Mouse (Mus musculus) heart, embryonic 12.5 days (tissue): ENCODE data around the gene Ctps2. TPM values are rescaled to one million over a fixed set of nuclear protein-coding genes. Genes with fewer than 3 reads are reported as not detected.
"Not testable (repeated sequence)": the region's sequence is repeated elsewhere in the genome, so short reads cannot be mapped to it uniquely, and the experiment has no call there.

Experiments used
- ATAC-seq: fragments of 200-750 bp; cut with Nextera tagmentation; 2 replicates; pipeline ENCODE4 v1.8.0; 2017; ENCODE audit warnings: moderate TSS enrichment, moderate library complexity; ENCODE audit not compliant: insufficient number of reproducible peaks, low FRiP score
- H3K27ac ChIP-seq: fragments of 300-500 bp; sonication (generic); 2 replicates; pipeline ENCODE4 v1.5.1; 2016; ENCODE audit warnings: mild to moderate bottlenecking, moderate library complexity; ENCODE audit not compliant: poor library complexity, severe bottlenecking
- H3K27me3 ChIP-seq: fragments of 300-500 bp; sonication (generic); replicated peaks from 2 replicates; pipeline ENCODE4 v1.6.1; 2016; ENCODE audit warnings: mild to moderate bottlenecking, moderate library complexity
- H3K36me3 ChIP-seq: fragments of 300-500 bp; sonication (generic); 2 replicates; pipeline ENCODE4 v1.6.1; 2016; ENCODE audit warnings: mild to moderate bottlenecking, moderate library complexity
- H3K4me1 ChIP-seq: fragments of 300-500 bp; sonication (generic); replicated peaks from 2 replicates; pipeline ENCODE4 v1.6.1; 2016; ENCODE audit warnings: mild to moderate bottlenecking
- H3K4me2 ChIP-seq: fragments of 300-500 bp; sonication (generic); 2 replicates; pipeline ENCODE4 v1.6.1; 2016; ENCODE audit warnings: mild to moderate bottlenecking, moderate library complexity
- H3K4me3 ChIP-seq: fragments of 300-500 bp; sonication (generic); 2 replicates; pipeline ENCODE4 v1.5.1; 2016; ENCODE audit warnings: mild to moderate bottlenecking
- H3K9ac ChIP-seq: fragments of 300-500 bp; sonication (generic); 2 replicates; pipeline ENCODE4 v1.6.1; 2016; ENCODE audit warnings: mild to moderate bottlenecking, moderate library complexity
- H3K9me3 ChIP-seq: fragments of 300-500 bp; sonication (generic); replicated peaks from 2 replicates; pipeline ENCODE4 v1.6.1; 2016; ENCODE audit warnings: mild to moderate bottlenecking, moderate library complexity
- WGBS: fragments of 180-500 bp; shearing (Covaris S2); methylation state at CpG from one replicate; pipeline ENCODE4 v1.1.7; 2016; 5-methylcytosine and 5-hydroxymethylcytosine counted together
- polyA plus RNA-seq: library from polyadenylated mRNA; unstranded; fragments of >200 nt; fragmentation: Nextera tagmentation; extraction: Ambion mirVana; gene quantifications from 2 replicates; pipeline ENCODE4 v1.2.1, GENCODE M21; 2016

Ctps2 gene
- 59.7 and 60.3 TPM in 2 replicates for polyA plus RNA-seq

DNA sequence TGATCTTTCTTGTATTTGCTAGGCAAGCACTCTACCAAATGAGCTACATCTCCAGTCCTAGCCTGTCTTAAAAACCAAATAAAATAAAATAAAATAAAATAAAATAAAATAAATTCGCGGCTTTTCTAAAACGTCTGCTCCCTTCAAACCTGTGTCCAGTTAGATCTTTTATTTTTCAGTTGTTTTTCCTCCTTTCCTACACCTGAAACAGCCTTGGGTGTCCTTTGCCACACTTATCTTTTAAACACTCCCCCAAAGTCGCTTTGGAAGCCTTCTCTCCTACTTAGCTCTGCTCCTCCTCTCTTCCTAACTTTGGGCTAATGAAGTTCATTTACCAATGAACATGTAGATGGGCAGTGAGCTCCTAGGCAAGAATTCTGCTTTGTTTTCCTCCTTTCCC lies at the start of gene Ctps2:
TSS of gene Ctps2 (plus strand) at position 301 of the 400 bp plus-strand sequence.
- 0 out of 2 replicates have a peak, but pooled peaks cover 2% of the 10 kb centered on the region for H3K36me3 ChIP-seq

DNA sequence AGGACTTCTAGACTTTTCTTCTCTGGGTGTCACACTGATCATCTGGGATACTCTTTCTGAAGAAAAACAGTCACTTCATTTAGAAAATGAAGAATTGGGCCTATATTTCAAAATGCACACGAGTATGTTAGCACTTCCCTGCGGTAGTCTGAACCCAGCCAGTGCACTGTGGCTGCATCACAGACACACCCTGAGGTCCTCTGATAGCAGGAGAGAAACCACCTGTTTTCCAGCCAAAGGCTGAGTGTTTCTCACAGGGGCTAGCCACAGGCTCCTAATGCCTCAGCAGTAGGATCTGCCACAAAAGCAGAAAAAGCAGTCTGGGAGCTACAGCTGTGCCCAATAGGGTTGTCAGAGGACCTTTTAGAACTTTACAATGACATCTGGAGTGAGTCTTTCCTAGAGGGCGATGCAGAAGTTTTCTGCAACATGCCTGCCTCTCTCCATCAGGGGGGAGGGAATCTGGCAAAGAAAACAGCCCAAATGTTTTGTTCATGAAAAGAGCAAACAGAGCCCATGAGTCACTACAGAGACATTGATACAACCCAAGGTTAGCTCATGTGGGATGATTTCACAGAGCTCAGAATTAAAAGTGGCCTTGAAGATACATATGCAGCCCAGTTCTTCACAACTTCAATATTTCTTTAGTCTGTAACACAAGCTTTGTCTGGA lies 32.6 kb upstream of the Ctps2 start:
- H3K4me2 ChIP-seq = no peak overlapping the region
- no peak overlapping the region for H3K9ac ChIP-seq
- no peaks in the 10 kb centered on the region for H3K4me1 ChIP-seq
- no peak overlapping the region for H3K4me3 ChIP-seq
- H3K9me3 ChIP-seq = no peaks in the 10 kb centered on the region
- H3K36me3 ChIP-seq = peaks cover 35% of the 10 kb centered on the region
- no peaks in the 10 kb centered on the region for H3K27me3 ChIP-seq
- H3K27ac ChIP-seq = no peak overlapping the region
- 74% methylated on average over 3 of the region's 3 CpGs for WGBS
- ATAC-seq = no peak

More for the DNA sequence above, at the start of gene Ctps2:
- H3K4me1 ChIP-seq = no peaks in the 10 kb centered on the region
- H3K4me2 ChIP-seq = peak within 1 kb of the TSS; percentile 72
- no peaks in the 10 kb centered on the region for H3K9me3 ChIP-seq
- H3K9ac ChIP-seq = peak within 1 kb of the TSS; percentile 78
- ATAC-seq = no peak
- H3K27ac ChIP-seq = peak within 1 kb of the TSS; percentile 71
- 24% methylated on average over 4 of the region's 4 CpGs for WGBS
- H3K27me3 ChIP-seq = no peaks in the 10 kb centered on the region
- peak within 1 kb of the TSS; percentile 71 for H3K4me3 ChIP-seq

DNA sequence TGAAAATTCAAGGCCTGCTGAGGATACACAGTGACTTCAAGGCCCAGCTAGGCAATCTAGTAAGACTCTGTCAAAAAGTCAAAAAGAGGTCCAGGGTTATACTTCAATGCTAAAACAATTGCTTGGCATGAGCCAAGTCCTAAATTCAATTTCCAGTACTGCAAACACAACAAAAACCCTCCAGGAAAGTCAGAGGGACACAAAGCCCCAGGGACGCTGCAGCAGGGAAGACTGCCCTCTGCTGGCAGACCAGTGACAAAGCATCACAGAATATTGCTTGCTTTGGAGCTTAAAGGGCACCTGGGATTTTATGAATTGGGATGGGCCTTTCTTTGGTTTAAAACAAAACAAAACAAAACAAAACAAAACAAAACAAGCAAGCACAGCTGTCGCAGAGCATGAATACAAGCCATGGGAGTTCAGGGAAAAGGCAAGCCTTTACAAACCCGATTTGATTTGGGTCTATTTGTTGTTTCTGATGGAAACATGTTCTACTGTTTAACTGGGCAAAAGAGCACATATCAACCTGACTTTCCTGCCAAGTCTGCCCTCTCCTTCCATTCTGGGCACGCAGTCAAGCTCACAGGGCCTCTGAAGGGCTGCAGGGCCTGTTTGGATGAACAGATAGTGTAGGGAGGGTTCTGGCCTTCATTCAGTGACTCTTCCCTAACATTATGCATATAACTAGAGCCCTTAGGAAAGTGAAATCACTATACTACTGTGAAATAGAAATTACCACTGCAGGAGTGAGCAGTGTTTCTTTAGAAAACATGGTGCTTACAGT lies 29.1 kb upstream of the Ctps2 start:
- no peak overlapping the region for H3K4me3 ChIP-seq
- no peaks in the 10 kb centered on the region for H3K9me3 ChIP-seq
- no peak overlapping the region for H3K9ac ChIP-seq
- no peak overlapping the region for H3K27ac ChIP-seq
- H3K27me3 ChIP-seq = no peaks in the 10 kb centered on the region
- H3K4me1 ChIP-seq = no peaks in the 10 kb centered on the region
- 40% methylated on average over 4 of the region's 4 CpGs for WGBS
- ATAC-seq = no peak
- H3K36me3 ChIP-seq = peaks cover 33% of the 10 kb centered on the region
- no peak overlapping the region for H3K4me2 ChIP-seq

DNA sequence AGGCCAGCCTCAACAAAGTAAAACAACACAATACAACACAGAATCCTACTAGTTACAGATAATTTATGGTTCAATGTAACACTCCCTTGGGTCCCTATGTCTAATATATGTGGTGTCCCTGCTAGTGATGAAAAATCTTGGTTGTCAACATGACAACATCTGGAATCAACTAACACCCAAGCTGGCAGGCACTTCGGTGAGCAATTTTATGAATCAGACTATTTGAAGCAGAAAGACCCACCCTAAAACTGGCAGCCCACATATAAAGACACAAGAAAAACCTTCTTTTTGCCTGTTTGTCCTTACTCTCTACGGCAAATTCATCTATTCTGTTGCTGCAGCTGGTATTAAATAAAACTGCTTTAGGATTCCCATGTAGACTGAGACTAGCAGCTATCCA lies 27.3 kb upstream of the Ctps2 start:
- ATAC-seq = no peak
- Histone ChIP-seq H3K27ac (no peak overlapping the region), H3K27me3 (no peaks in the 10 kb centered on the region), H3K9me3 (no peaks in the 10 kb centered on the region), H3K9ac (no peak overlapping the region), H3K4me3 (no peak overlapping the region), H3K4me1 (no peaks in the 10 kb centered on the region), H3K4me2 (no peak overlapping the region), H3K36me3 (peaks cover 38% of the 10 kb centered on the region)
- WGBS = 85% methylated on average over 2 of the region's 2 CpGs

DNA sequence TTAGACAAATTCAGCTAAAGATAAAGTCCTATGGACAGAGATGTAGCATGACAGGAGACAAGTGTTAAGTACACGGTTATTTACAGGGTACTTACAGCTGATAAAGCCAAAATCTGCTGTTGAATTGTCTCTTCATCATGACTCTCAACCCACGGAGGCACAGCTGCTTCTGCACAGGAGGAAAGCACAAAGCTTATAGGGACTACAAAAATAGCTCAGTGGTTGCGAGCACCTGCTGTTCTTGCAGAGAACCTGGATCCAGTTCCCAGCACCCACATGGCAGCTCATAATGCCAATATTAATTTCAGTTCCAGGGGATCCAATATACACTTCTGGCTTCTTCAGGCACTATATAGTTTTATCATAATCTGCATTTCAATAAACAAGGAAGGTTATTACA lies 22.8 kb upstream of the Ctps2 start:
- Histone ChIP-seq H3K4me3 (no peak overlapping the region), H3K36me3 (peaks cover 39% of the 10 kb centered on the region), H3K4me1 (no peaks in the 10 kb centered on the region), H3K4me2 (no peak overlapping the region), H3K9ac (no peak overlapping the region), H3K9me3 (no peaks in the 10 kb centered on the region), H3K27me3 (no peaks in the 10 kb centered on the region), H3K27ac (no peak overlapping the region)
- ATAC-seq = no peak
- WGBS = 78% methylated on average over 3 of the region's 3 CpGs

DNA sequence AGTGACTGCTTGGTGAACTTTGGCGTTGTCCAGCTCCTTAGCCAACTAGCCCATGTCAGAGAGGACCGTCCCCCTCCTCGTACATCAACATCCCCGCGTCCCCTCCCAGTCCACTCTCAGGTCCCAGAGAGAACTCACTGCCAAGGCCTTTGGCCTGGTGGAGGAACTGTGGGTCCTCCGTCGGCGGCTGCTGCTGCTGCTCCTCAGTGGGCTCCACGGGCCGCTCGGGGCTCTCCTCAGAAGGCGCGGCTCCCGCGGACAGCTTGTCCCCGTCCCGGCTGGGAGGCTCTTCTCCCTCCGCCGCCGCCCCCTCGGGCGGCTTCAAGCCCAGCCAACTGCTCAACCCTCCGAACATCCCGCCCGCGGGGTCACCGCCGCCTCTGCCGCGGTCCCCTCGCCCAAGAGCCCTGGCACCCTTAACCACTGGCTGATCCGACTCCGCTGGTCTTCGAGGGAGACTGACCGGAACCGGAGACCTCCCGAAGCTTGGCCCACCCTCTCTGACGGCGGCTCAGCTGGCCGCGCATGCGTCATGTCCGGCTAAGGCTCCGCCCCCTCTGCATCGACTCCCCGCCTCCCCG lies 13.0 kb upstream of the Ctps2 start, which contains the start of gene Syap1:
TSS of gene Syap1 (minus strand) at position 517 of the 581 bp plus-strand sequence.
- Histone ChIP-seq H3K4me3 (peak within 1 kb of the TSS; percentile 90), H3K9ac (peak within 1 kb of the TSS; percentile 91), H3K4me1 (no peaks in the 10 kb centered on the region), H3K27me3 (no peaks in the 10 kb centered on the region), H3K27ac (peak within 1 kb of the TSS; percentile 71; the same call in 1 of the 2 replicates), H3K36me3 (no peaks in the 10 kb centered on the region), H3K9me3 (no peaks in the 10 kb centered on the region), H3K4me2 (peak within 1 kb of the TSS; percentile 72)
- peak; percentile 98 for ATAC-seq
- WGBS = 13% methylated on average over 44 of the region's 47 CpGs

DNA sequence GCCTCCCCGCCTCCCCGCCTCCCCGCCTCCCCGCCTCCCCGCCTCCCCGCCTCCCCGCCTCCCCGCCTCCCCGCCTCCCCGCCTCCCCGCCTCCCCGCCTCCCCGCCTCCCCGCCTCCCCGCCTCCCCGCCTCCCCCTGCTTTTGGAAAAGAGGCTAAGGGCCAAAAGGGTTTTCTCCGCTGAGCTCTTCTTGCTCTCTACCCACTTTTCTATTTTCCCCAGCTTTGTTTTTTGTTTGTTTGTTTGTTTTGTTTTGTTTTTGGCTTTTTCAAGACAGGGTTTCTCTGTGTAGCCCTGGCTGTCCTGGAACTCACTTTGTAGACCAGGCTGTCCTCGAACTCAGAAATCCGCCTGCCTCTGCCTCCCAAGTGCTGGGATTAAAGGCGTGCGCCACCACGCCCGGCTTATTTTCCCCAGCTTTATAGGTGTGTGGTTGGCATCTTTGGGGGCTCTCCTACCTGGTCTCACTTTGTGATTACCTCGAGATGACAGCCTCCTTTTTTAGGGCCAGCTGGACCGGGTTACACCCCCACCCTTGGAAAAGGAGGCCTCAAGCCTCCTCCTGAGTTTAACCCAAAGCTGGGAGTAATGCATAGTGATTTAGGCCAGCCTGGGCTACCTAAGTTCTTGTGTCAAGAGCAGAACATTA lies 12.3 kb upstream of the Ctps2 start:
- not testable (repeated sequence) for H3K4me3 ChIP-seq, H3K9me3 ChIP-seq, H3K9ac ChIP-seq, H3K36me3 ChIP-seq, H3K27me3 ChIP-seq, H3K4me1 ChIP-seq, ATAC-seq, H3K27ac ChIP-seq
- 64% methylated on average over 9 of the region's 25 CpGs for WGBS
- 0 out of 2 replicates have a peak overlapping the region, but pooled peaks have one; percentile 16 for H3K4me2 ChIP-seq

DNA sequence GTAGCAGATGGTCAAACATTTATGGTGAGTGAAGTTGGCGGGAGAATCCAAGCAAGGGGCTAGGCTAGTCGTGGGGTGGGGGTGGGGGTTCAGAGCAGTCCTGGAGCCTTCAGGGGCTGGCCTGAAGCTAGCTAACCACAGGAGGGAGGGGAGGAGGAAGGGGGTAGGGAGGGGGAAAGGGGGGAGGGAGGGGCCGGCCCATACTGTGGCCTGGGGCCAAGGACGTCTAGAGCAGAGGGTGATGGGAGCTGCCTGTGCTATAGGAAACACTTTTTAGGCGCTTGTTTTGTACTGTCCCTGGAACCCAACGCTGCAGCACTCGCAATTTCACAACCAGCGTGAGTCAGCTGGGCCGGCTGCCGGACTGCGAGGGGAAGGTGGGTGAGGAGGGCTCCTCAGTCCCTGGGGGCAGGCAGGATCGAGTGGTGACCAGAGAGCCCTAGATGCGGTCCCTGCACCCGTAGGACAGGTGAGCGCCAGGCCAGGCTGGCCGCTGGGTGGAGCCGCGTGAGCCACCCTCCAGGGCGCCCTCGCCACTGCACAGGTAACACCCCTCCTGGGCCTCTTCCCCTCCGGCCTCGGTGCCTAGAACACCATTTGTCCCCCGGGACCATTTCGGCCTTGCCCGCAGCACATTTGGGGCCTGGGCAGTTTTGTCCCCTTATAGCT lies 467 bp downstream of the Ctps2 start:
- H3K27ac ChIP-seq = peak overlapping the region; percentile 71
- peak overlapping the region; percentile 72 for H3K4me2 ChIP-seq
- ATAC-seq = peak; percentile 89
- H3K4me1 ChIP-seq = no peaks in the 10 kb centered on the region
- peak overlapping the region; percentile 71 for H3K4me3 ChIP-seq
- H3K9ac ChIP-seq = peak overlapping the region; percentile 78
- no peaks in the 10 kb centered on the region for H3K27me3 ChIP-seq
- no peaks in the 10 kb centered on the region for H3K9me3 ChIP-seq
- WGBS = 11% methylated on average over 25 of the region's 25 CpGs
- H3K36me3 ChIP-seq = 0 out of 2 replicates have a peak, but pooled peaks cover 2% of the 10 kb centered on the region

DNA sequence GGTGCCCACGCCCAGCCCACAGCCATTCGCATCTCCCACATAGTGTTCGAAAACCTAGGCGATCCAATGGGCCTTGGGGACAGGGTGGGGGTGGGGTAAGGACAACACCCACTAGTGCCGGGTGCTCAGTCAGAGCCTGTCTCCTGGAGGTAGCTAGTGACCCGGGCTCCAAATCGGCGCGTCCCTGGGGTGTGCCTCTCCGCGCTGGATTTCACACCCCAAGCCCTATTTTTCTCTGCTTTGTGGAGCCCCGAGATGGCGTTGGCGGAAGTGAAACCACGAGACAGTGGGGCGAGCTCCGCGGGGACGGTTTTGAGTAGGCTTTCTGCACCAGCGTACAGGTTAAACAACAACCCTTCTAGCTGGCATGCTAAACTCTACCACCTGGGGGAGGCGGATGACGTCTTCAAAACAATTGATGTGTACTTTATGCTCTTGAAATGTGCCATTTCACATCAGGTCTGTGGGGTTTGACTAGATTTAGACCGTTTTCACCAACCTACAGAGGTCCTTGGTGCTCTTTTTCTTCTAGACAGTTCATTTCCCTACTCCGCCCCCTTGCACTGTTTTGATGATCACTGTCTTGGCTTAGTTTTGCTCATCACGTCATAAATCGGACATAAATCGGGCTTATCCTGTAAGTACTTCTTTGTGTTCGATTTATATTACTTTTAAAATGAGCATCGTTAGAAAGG lies 1.1 kb downstream of the Ctps2 start:
- Histone ChIP-seq H3K9ac (peak overlapping the region; percentile 78), H3K4me1 (no peaks in the 10 kb centered on the region), H3K27ac (peak overlapping the region; percentile 71), H3K4me3 (peak overlapping the region; percentile 71), H3K4me2 (peak overlapping the region; percentile 72), H3K9me3 (no peaks in the 10 kb centered on the region), H3K27me3 (no peaks in the 10 kb centered on the region), H3K36me3 (0 out of 2 replicates have a peak, but pooled peaks cover 2% of the 10 kb centered on the region)
- WGBS = 23% methylated on average over 29 of the region's 29 CpGs
- peak; percentile 84 for ATAC-seq

DNA sequence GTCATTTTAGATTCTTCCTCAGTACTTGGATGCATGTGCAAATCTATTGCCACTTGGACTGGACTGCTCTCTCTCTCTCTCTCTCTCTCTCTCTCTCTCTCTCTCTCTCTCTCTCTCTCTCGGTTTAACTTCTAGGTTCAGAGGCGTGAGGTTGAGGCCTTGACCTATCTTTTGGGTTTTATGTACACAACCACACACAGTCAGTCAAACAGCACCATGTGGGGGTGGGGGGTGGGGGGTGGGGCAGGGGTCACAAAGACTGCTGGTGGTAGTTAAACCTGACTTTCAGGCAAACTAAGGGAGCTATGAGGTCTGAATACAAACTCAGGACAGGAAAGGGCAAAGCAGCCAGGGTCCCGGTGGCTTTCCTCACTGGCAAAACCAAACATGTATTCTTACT lies 6.5 kb downstream of the Ctps2 start:
- no peaks in the 10 kb centered on the region for H3K4me1 ChIP-seq
- H3K9me3 ChIP-seq = no peaks in the 10 kb centered on the region
- no peak overlapping the region for H3K4me3 ChIP-seq
- H3K9ac ChIP-seq = no peak overlapping the region
- no peaks in the 10 kb centered on the region for H3K27me3 ChIP-seq
- no peak overlapping the region for H3K27ac ChIP-seq
- 87% methylated on average over 3 of the region's 3 CpGs for WGBS
- no peak overlapping the region for H3K4me2 ChIP-seq
- H3K36me3 ChIP-seq = peaks cover 23% of the 10 kb centered on the region
- ATAC-seq = no peak
